Mouse (Mus musculus): ENCODE results near the gene Rps5. TPM values are rescaled to one million over a fixed set of nuclear protein-coding genes. Genes with fewer than 3 reads are reported as not detected.
A peak's percentile ranks its signal among the peaks of the same experiment; 100 is the strongest.
"Not testable (repeated sequence)": the region's sequence is repeated elsewhere in the genome, so short reads cannot be mapped to it uniquely, and the experiment has no call there.

Rps5 gene
- polyA plus RNA-seq, 1 experiment, result 1,171 TPM

DNA sequence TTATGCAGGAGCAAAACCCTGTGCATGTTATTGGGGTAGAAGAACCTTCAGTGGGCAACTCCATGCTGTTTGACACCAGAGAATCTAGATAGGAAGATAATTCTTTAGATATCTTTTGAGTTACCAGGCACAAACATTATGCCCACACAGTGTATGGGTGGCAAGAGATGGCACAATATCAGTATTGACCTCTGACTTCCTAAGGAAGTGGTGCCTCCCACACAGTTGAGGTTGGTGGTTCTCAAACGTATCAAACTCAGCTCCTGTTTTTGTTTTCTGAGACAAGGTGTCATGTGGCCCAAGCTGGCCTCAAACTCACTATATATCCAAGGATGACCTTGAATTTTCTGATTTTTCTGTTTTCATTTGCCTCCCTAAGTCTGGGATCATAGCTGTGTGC lies 30.8 kb upstream of the Rps5 start:
- no peak for TF ChIP-seq POLR2A (IDR thresholded peaks at IDR 0.05; ENCODE audit: borderline replicate concordance, control insufficient read depth, low read depth, low read length)
- TF ChIP-seq CTCF (IDR thresholded peaks at IDR 0.05; ENCODE audit: control insufficient read depth, insufficient read depth, low read length), result no peak
- Histone ChIP-seq H3K4me3 (replicated peaks; ENCODE audit: control insufficient read depth, low read depth, low read length) (no peak overlapping the region), H3K4me1 (ENCODE audit: control insufficient read depth, insufficient read depth, low read length) (no peaks in the 10 kb centered on the region; the same call in 1 of the 2 replicates), H3K27ac (ENCODE audit: control insufficient read depth, insufficient read depth, low read depth, low read length, poor library complexity) (no peak overlapping the region)
- 5% methylated on average over 1 of the region's 1 CpGs for WGBS

DNA sequence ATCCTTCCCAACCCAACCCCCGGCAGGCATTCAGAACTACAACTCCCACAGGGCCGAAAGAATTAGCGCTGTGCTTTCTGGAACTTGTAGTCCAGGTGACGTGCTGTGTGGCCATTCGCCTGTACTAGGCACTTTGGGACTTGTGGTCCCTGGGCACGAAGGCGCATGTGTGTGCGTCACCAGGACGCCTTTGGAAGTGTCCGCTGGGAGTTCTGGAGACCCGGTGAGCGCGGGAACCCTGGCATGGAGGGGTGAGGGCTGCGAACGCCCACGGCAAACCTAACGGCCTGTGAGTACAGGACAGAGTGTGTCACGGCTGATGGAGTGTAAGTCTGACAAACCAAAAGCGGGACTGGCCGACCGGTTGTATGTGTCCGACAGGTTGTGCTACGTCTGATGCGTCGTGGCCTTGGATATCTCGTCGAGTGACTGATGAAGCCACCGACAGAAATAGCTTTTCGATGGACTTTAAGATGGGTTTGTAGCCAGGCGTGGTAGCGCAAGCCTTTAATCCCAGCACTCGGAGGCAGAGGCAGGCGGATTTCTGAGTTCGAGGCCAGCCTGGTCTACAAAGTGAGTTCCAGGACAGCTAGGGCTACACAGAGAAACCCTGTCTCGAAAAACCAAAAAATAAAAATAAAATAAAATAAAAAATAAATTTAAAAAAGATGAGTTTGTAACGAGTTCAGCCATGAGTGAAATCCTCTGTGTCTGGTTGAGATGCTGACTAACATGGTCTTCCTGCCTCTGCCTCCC lies 24.3 kb upstream of the Rps5 start, which contains the start of gene Zscan22:
TSS of gene Zscan22 (plus strand) at position 161 of the 756 bp plus-strand sequence.
- H3K4me1 ChIP-seq (ENCODE audit: control insufficient read depth, insufficient read depth, low read length), result no peaks in the 10 kb centered on the region
- H3K4me3 ChIP-seq (replicated peaks; ENCODE audit: control insufficient read depth, low read depth, low read length), result peak within 1 kb of the TSS; percentile 94
- no peak within 1 kb of the TSS for H3K27ac ChIP-seq (ENCODE audit: control insufficient read depth, insufficient read depth, low read depth, low read length, poor library complexity)
- 3% methylated on average over 36 of the region's 36 CpGs for WGBS
- TF ChIP-seq CTCF (IDR thresholded peaks at IDR 0.05; ENCODE audit: control insufficient read depth, insufficient read depth, low read length) (no peak), POLR2A (IDR thresholded peaks at IDR 0.05; ENCODE audit: borderline replicate concordance, control insufficient read depth, low read depth, low read length) (peak; percentile 41; the same call in 1 of the 2 replicates)

DNA sequence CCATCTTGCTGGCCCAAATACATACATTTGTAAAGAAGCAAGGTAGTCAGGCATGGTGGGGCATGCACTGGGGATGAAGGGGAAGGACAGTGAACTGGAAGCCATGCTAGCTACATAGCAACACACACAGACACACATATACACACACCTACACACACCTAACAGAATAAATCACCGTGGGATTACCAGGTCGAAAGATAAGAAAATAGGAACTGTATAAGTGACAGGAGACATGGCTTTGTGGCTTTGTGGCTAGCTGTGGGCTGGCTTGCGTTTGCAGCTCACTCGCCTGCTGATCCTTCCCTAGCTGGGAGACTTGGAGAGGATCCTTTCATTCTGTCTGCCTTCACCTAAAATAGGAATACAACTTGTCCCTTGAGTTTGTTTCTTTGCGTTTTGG lies 20.6 kb upstream of the Rps5 start:
- Histone ChIP-seq H3K27ac (ENCODE audit: control insufficient read depth, insufficient read depth, low read depth, low read length, poor library complexity) (no peak overlapping the region), H3K4me1 (ENCODE audit: control insufficient read depth, insufficient read depth, low read length) (no peaks in the 10 kb centered on the region; the same call in 1 of the 2 replicates), H3K4me3 (replicated peaks; ENCODE audit: control insufficient read depth, low read depth, low read length) (no peak overlapping the region)
- TF ChIP-seq POLR2A (IDR thresholded peaks at IDR 0.05; ENCODE audit: borderline replicate concordance, control insufficient read depth, low read depth, low read length) (no peak), CTCF (IDR thresholded peaks at IDR 0.05; ENCODE audit: control insufficient read depth, insufficient read depth, low read length) (no peak)
- WGBS, result 31% methylated on average over 5 of the region's 5 CpGs

DNA sequence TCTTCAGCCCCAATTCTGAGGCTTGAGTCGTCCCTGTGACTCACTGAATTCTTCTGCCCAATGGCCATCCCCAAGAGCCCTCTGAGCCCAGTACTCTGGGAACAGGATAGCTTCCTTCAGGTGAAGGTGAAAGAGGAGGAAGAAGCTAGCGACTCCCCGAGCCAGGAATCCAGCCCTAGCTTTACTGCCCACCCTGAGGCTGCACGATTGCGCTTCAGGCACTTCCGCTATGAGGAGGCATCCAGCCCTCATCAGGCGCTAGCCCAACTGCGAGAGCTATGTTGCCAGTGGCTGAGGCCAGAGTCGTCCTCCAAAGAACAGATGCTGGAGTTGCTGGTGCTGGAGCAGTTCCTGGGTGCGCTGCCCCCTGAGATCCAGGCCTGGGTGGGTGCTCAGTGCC lies 18.5 kb upstream of the Rps5 start:
- no peaks in the 10 kb centered on the region; the same call in 1 of the 2 replicates for H3K4me1 ChIP-seq (ENCODE audit: control insufficient read depth, insufficient read depth, low read length)

DNA sequence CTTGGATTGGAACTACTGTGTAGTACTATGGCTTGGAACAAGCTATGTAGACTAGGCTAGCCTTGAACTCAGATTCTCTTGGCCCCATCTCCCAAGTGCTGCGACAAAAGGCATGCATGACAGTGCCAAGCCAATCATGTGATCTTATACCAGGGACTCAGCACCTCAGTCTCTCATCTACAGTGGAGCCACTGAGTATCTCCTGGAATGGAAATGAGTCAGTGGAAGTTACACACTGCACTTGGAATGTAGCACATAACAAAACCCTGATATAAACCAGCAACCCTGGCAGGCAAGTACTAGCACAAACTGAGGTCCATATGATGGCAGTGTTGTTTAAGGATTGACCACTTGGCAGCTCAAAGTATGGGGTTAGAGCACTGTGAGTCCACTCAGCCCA lies 16.9 kb upstream of the Rps5 start:
- no peak overlapping the region for H3K27ac ChIP-seq (ENCODE audit: control insufficient read depth, insufficient read depth, low read depth, low read length, poor library complexity)
- H3K4me3 ChIP-seq (replicated peaks; ENCODE audit: control insufficient read depth, low read depth, low read length), result no peak overlapping the region
- TF ChIP-seq POLR2A (IDR thresholded peaks at IDR 0.05; ENCODE audit: borderline replicate concordance, control insufficient read depth, low read depth, low read length) (no peak), CTCF (IDR thresholded peaks at IDR 0.05; ENCODE audit: control insufficient read depth, insufficient read depth, low read length) (no peak)
- H3K4me1 ChIP-seq (ENCODE audit: control insufficient read depth, insufficient read depth, low read length), result no peaks in the 10 kb centered on the region; the same call in 1 of the 2 replicates
- 90% methylated on average over 1 of the region's 1 CpGs for WGBS

More for the DNA sequence above, 18.5 kb upstream of the Rps5 start:
- H3K4me3 ChIP-seq (replicated peaks; ENCODE audit: control insufficient read depth, low read depth, low read length), result peak overlapping the region; percentile 63
- H3K27ac ChIP-seq (ENCODE audit: control insufficient read depth, insufficient read depth, low read depth, low read length, poor library complexity), result peak overlapping the region; percentile 16
- no peak for TF ChIP-seq CTCF (IDR thresholded peaks at IDR 0.05; ENCODE audit: control insufficient read depth, insufficient read depth, low read length)
- 0 out of 2 replicates have a peak, but pooled peaks have one; percentile 35 for TF ChIP-seq POLR2A (IDR thresholded peaks at IDR 0.05; ENCODE audit: borderline replicate concordance, control insufficient read depth, low read depth, low read length)
- WGBS, result 49% methylated on average over 10 of the region's 10 CpGs

DNA sequence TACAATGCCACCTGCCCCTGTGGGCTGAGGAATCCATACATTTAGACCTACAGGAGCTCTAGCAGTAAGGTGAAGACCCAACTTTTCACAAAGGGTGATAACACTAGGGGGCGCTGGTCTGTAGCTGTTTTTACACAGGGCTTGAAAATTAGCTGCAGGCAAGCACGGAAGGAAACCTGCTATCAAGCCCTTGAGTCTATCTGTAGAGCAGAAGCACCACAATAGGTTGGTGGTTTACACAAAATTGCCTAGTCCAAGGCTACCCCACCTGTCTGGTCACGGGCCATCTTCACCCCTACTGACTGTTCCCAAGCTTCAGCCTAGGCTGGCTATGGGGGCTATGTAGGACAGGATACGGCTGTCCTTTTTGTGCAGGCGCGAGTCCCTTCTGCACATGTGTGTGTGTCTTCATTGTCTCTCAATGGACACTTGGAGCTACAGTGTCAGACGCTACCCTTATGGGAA lies 12.6 kb upstream of the Rps5 start:
- peak overlapping the region; percentile 63; the same call in 1 of the 2 replicates for H3K27ac ChIP-seq (ENCODE audit: control insufficient read depth, insufficient read depth, low read depth, low read length, poor library complexity)
- TF ChIP-seq CTCF (IDR thresholded peaks at IDR 0.05; ENCODE audit: control insufficient read depth, insufficient read depth, low read length), result peak; percentile 60
- no peak for TF ChIP-seq POLR2A (IDR thresholded peaks at IDR 0.05; ENCODE audit: borderline replicate concordance, control insufficient read depth, low read depth, low read length)
- 17% methylated on average over 7 of the region's 7 CpGs for WGBS
- no peaks in the 10 kb centered on the region; the same call in 1 of the 2 replicates for H3K4me1 ChIP-seq (ENCODE audit: control insufficient read depth, insufficient read depth, low read length)
- peak overlapping the region; percentile 72 for H3K4me3 ChIP-seq (replicated peaks; ENCODE audit: control insufficient read depth, low read depth, low read length)

DNA sequence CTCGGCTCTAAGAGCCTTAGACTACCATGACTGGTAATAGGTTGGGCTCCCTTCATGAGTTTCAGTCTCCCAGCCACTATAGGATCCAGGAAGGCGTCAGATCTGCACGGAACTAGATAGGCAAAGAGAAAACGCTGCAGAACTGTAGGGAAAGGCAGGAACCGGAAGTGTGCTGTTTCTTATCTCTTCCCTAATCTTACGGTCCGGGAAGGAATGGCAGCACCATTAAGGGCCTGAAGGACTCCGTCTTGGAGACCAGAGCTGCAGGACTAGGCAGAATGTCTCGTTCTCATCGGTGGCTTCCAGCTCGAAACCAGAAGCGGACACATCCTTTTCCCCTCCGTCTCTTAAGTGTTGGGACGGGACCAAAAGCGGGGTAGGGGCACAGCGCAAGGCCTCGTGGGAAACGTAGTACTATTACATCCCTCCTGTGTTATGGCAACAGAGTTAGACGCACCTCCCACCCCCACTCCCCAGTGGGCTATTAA lies 11.9 kb upstream of the Rps5 start:
- TF ChIP-seq POLR2A (IDR thresholded peaks at IDR 0.05; ENCODE audit: borderline replicate concordance, control insufficient read depth, low read depth, low read length), result 0 out of 2 replicates have a peak, but pooled peaks have one; percentile 15
- TF ChIP-seq CTCF (IDR thresholded peaks at IDR 0.05; ENCODE audit: control insufficient read depth, insufficient read depth, low read length), result no peak
- 3% methylated on average over 19 of the region's 19 CpGs for WGBS

DNA sequence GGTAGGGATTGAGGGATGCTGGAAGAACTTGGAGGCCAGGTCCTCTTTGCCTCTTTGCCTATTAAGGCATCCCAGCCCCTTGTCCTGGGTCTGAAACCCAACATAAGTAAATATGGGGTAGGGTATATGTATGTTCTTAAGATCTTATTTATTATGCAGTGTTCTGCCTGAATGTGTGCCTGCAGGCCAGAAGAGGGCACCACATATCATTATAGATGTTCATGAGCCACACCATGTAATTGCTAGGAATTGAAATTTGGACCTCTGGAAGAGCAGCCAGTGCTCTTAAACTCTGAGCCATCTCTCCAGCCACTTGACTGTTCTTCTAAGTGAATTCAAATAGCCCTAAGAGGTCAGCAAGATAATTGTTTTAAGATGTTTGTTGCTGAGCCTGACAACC lies 8.5 kb upstream of the Rps5 start:
- Histone ChIP-seq H3K4me3 (replicated peaks; ENCODE audit: control insufficient read depth, low read depth, low read length) (no peak overlapping the region), H3K27ac (ENCODE audit: control insufficient read depth, insufficient read depth, low read depth, low read length, poor library complexity) (no peak overlapping the region), H3K4me1 (ENCODE audit: control insufficient read depth, insufficient read depth, low read length) (no peaks in the 10 kb centered on the region; the same call in 1 of the 2 replicates)
- no peak for TF ChIP-seq CTCF (IDR thresholded peaks at IDR 0.05; ENCODE audit: control insufficient read depth, insufficient read depth, low read length)
- no peak for TF ChIP-seq POLR2A (IDR thresholded peaks at IDR 0.05; ENCODE audit: borderline replicate concordance, control insufficient read depth, low read depth, low read length)

More for the DNA sequence above, 11.9 kb upstream of the Rps5 start:
- peak overlapping the region; percentile 72 for H3K4me3 ChIP-seq (replicated peaks; ENCODE audit: control insufficient read depth, low read depth, low read length)
- no peaks in the 10 kb centered on the region; the same call in 1 of the 2 replicates for H3K4me1 ChIP-seq (ENCODE audit: control insufficient read depth, insufficient read depth, low read length)
- peak overlapping the region; percentile 63 for H3K27ac ChIP-seq (ENCODE audit: control insufficient read depth, insufficient read depth, low read depth, low read length, poor library complexity)

DNA sequence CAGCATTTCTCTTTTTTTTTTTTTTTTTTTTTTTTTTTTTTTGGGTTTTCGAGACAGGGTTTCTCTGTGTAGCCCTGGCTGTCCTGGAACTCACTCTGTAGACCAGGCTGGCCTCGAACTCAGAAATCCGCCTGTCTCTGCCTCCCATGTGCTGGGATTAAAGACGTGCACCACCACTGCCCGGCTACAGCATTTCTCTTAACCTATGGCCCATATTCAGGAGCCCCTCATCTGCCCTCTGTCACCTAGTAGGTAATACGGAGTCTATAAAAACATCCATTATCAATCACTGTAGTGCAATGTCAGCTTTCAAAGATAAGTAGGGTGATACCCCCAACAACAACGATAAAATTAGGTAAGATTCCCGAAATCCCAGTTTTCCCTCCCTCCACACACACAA lies 1.6 kb upstream of the Rps5 start:
- H3K27ac ChIP-seq (ENCODE audit: control insufficient read depth, insufficient read depth, low read depth, low read length, poor library complexity); H3K4me3 ChIP-seq (replicated peaks; ENCODE audit: control insufficient read depth, low read depth, low read length); H3K4me1 ChIP-seq (ENCODE audit: control insufficient read depth, insufficient read depth, low read length): not testable (repeated sequence)
- WGBS, result 75% methylated on average over 7 of the region's 8 CpGs

Measured in bone marrow, adult 2 months (tissue).